Mouse (Mus musculus): ENCODE measurements around the gene Spaar. TPM values are rescaled to one million over a fixed set of nuclear protein-coding genes. Genes with fewer than 3 reads are reported as not detected.
A peak's percentile ranks its signal among the peaks of the same experiment; 100 is the strongest.

Spaar gene
- polyA plus RNA-seq, 1 experiment, result not detected

DNA sequence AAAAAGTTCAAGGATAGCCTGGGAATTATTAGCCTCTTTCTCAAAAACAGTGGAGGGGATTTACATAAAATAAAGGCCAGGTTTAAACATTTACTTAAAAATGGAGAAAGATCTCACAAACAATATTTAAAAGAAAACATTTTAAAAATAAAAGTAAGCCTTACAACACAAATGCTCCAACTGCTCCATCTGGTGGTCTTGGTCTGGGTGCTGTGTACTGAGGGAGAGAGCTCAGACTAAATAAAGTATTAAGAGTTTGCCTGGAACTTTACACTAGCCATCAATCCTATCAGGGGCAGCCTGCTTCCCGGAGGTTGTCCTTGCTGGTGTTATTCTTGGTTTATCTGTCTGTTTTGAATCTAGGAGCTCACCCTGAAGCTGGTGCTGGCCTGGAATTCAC is 13.3 kb downstream of the Spaar start:
- Histone ChIP-seq H3K4me3 (ENCODE audit: insufficient read depth, low read length) (no peak overlapping the region), H3K27ac (ENCODE audit: insufficient read depth, low read depth, low read length) (no peak overlapping the region), H3K4me1 (ENCODE audit: control insufficient read depth, insufficient read depth, low read length) (no peaks in the 10 kb centered on the region)
- no peak for TF ChIP-seq CTCF (IDR thresholded peaks at IDR 0.05; ENCODE audit: low read depth, low read length)
- TF ChIP-seq POLR2A (IDR thresholded peaks at IDR 0.05; ENCODE audit: borderline replicate concordance, low read depth, low read length), result no peak

- Histone ChIP-seq H3K27ac (ENCODE audit: insufficient read depth, low read depth, low read length) (no peak overlapping the region), H3K4me3 (ENCODE audit: insufficient read depth, low read length) (no peak overlapping the region), H3K4me1 (ENCODE audit: control insufficient read depth, insufficient read depth, low read length) (no peaks in the 10 kb centered on the region)
- TF ChIP-seq CTCF (IDR thresholded peaks at IDR 0.05; ENCODE audit: low read depth, low read length), result no peak
- TF ChIP-seq POLR2A (IDR thresholded peaks at IDR 0.05; ENCODE audit: borderline replicate concordance, low read depth, low read length), result no peak
Measured at GRCm38 (mm10) chr4:43745187-43745586, 15.4 kb downstream of the Spaar start.

DNA sequence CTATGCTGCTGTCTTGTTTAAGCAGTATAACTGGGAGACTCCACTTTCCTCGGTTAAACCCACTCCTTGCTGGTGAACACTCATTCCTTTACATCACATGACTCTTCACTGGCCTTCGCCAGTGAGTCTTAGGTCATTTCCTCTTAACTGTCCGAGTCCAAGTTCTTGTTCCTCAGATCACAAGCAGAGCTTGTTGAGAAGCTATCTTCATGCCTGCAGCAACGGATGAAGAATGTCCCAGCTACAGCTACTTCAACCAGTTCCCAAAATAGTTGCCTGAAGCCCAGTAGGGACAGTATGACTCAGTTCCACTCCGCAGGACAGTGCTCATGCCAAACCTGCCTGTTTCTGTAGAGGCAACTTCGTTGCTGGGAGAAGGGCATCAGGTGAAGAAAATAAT is 27.4 kb downstream of the Spaar start:
- Histone ChIP-seq H3K27ac (ENCODE audit: insufficient read depth, low read depth, low read length) (peak overlapping the region; percentile 91), H3K4me1 (ENCODE audit: control insufficient read depth, insufficient read depth, low read length) (peaks cover 22% of the 10 kb centered on the region), H3K4me3 (ENCODE audit: insufficient read depth, low read length) (no peak overlapping the region)
- TF ChIP-seq POLR2A (IDR thresholded peaks at IDR 0.05; ENCODE audit: borderline replicate concordance, low read depth, low read length) (no peak), CTCF (IDR thresholded peaks at IDR 0.05; ENCODE audit: low read depth, low read length) (no peak)

DNA sequence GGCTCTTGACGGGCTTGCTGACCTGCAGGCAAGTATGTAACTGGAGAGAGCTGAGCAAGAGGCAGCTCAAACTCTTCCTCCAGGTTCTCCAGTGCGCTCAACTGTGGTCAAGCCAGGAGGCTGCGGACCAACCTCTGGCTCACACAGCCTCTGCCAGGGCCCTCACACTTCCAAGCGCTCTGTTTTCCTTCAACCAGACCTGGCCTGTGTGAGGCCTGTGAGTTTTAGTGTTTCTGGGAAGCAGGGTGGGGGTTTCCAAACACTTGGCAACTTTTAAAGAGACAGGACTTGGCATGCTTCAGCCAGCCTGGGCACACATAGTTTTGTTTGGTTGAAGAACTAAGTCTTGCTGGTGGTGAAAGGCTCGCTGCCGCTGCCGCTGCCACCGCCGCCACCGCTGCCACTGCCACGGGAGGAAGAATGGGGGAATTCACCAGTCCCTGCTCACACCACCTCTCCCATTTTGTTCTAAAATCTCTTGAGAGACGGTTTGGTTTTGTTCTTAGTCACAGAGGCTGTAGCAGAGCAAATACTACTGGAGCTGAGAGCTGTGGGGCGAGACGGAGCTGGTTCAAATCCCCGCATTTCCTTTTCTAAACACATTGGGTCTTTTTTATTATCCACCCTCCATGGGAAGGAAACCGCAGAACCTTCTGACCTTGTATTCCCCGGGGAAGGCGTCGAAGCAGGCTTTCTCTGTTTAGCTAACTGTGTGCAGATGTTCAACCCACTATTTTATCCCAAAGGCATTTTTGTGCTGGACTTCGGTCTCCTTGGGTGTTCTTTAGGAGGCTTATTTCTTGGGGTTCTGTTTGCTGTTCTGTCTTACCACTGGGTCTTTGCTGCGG is 30.0 kb downstream of the Spaar start:
- Histone ChIP-seq H3K27ac (ENCODE audit: insufficient read depth, low read depth, low read length) (no peak overlapping the region), H3K4me3 (ENCODE audit: insufficient read depth, low read length) (no peak overlapping the region), H3K4me1 (ENCODE audit: control insufficient read depth, insufficient read depth, low read length) (peaks cover 22% of the 10 kb centered on the region)
- no peak for TF ChIP-seq CTCF (IDR thresholded peaks at IDR 0.05; ENCODE audit: low read depth, low read length)
- TF ChIP-seq POLR2A (IDR thresholded peaks at IDR 0.05; ENCODE audit: borderline replicate concordance, low read depth, low read length), result no peak

DNA sequence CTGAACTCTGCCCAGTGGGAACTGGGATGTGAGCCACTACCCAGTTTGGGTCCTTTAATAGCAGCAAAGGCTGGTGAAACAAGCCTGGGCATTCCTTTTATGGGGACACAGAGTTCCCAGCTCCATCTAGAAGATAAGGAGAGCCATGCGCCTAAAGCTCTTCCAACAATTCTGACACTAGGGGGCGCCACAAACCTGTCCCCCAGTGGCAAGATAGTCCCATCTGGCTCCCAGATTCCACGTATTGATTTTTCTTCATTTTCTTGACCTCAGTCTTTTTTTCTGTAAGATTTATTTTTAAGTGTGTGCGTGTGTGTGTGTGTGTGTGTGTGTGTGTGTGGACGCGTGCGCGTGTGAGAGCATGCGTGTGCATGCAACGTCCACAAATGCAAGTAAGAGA is 30.6 kb downstream of the Spaar start:
- no peak overlapping the region for H3K27ac ChIP-seq (ENCODE audit: insufficient read depth, low read depth, low read length)
- H3K4me1 ChIP-seq (ENCODE audit: control insufficient read depth, insufficient read depth, low read length), result peaks cover 22% of the 10 kb centered on the region
- H3K4me3 ChIP-seq (ENCODE audit: insufficient read depth, low read length), result no peak overlapping the region
- no peak for TF ChIP-seq POLR2A (IDR thresholded peaks at IDR 0.05; ENCODE audit: borderline replicate concordance, low read depth, low read length)
- peak; percentile 53 for TF ChIP-seq CTCF (IDR thresholded peaks at IDR 0.05; ENCODE audit: low read depth, low read length)

- TF ChIP-seq CTCF (IDR thresholded peaks at IDR 0.05; ENCODE audit: low read depth, low read length) (no peak), POLR2A (IDR thresholded peaks at IDR 0.05; ENCODE audit: borderline replicate concordance, low read depth, low read length) (no peak)
- no peak overlapping the region for H3K4me3 ChIP-seq (ENCODE audit: insufficient read depth, low read length)
Measured at GRCm38 (mm10) chr4:43761336-43761735, 31.5 kb downstream of the Spaar start.

DNA sequence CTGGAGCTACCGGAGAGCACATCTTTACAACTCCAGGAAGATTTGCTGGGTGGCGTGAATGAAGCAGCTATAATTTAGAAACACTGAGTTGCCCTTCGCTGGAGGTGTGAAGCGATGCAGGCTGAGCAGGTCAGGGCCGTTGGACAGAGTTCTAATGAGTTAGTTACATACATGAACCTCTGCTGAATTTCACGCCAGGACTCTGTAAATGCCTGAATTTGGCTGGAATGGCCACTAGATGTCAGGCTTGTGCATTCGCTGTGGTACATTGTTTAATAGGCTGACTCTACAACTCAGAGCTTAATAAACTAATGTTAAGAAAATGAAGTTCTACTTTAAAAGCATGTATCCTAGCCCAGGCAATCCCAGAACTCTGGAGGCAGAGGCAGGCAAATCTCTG is 33.6 kb downstream of the Spaar start:
- Histone ChIP-seq H3K4me3 (ENCODE audit: insufficient read depth, low read length) (no peak overlapping the region), H3K27ac (ENCODE audit: insufficient read depth, low read depth, low read length) (no peak overlapping the region), H3K4me1 (ENCODE audit: control insufficient read depth, insufficient read depth, low read length) (no peaks in the 10 kb centered on the region)
- TF ChIP-seq CTCF (IDR thresholded peaks at IDR 0.05; ENCODE audit: low read depth, low read length) (no peak), POLR2A (IDR thresholded peaks at IDR 0.05; ENCODE audit: borderline replicate concordance, low read depth, low read length) (no peak)

More at GRCm38 (mm10) chr4:43761336-43761735, 31.5 kb downstream of the Spaar start:
- Histone ChIP-seq H3K4me1 (ENCODE audit: control insufficient read depth, insufficient read depth, low read length) (peaks cover 16% of the 10 kb centered on the region), H3K27ac (ENCODE audit: insufficient read depth, low read depth, low read length) (no peak overlapping the region)

DNA sequence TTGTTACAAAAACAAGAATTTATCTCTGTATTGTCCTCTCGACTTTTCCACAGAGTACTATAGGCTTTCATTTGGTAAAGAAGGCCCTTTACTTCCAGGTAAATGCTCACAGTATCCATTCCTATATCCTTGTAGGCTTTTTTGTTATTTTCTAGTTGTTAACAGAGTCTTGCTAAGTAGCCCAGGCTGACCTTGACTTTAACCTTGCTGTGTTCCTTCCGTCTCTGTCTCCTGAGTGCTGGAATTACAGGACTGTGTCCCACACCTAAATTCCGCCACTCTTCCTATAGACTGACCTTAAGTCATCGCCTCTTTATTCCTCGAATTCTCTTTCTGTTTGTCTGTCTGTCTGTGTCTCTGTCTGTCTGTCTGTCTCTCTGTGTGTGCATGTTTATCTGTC is 38.5 kb downstream of the Spaar start:
- Histone ChIP-seq H3K4me3 (ENCODE audit: insufficient read depth, low read length) (no peak overlapping the region), H3K27ac (ENCODE audit: insufficient read depth, low read depth, low read length) (no peak overlapping the region), H3K4me1 (ENCODE audit: control insufficient read depth, insufficient read depth, low read length) (no peaks in the 10 kb centered on the region)
- TF ChIP-seq CTCF (IDR thresholded peaks at IDR 0.05; ENCODE audit: low read depth, low read length) (no peak), POLR2A (IDR thresholded peaks at IDR 0.05; ENCODE audit: borderline replicate concordance, low read depth, low read length) (no peak)

DNA sequence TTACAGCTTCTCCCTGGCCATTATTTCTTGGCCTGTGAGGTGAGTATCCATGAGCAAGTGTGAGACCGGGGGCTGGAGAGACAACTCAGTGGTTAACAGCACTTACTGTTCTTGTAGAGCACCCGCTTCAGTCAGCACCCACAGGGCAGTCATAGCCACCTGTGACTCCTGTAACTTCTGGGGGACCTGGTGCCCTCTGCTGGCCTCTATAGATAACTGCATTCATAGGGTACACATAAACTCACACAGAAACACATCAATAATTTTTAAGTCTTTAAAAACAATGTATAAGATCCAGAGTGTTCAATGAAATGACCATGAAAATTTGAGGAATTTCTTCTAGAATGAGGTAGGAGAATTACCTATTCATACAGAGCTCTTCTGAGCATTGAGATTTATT is 39.5 kb downstream of the Spaar start:
- Histone ChIP-seq H3K4me1 (ENCODE audit: control insufficient read depth, insufficient read depth, low read length) (no peaks in the 10 kb centered on the region), H3K4me3 (ENCODE audit: insufficient read depth, low read length) (no peak overlapping the region), H3K27ac (ENCODE audit: insufficient read depth, low read depth, low read length) (no peak overlapping the region)
- TF ChIP-seq POLR2A (IDR thresholded peaks at IDR 0.05; ENCODE audit: borderline replicate concordance, low read depth, low read length), result no peak
- no peak for TF ChIP-seq CTCF (IDR thresholded peaks at IDR 0.05; ENCODE audit: low read depth, low read length)

DNA sequence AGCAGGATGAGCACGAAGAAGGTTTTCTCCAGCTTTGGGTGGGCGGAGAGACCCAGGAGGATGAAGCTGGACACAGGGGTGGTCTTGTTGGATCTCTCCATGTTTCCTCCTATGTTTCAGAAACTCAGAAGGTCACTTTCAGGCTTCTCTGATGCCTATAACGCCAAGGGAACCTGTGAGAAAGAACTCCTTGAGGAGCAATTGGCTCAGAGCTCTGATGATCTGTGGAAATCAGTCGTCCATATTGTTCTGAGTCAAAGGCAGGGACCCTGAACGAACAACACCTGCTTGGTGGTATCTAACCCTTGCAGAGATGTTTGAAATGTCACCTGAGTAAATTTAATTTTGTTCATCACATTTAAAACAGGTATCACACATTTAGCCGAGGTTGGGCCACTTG is 41.1 kb downstream of the Spaar start, which contains the start of gene Olfr159:
Olfr159 (minus strand) TSS at position 101 of the 400 bp plus-strand sequence.
- H3K4me1 ChIP-seq (ENCODE audit: control insufficient read depth, insufficient read depth, low read length), result no peaks in the 10 kb centered on the region
- H3K27ac ChIP-seq (ENCODE audit: insufficient read depth, low read depth, low read length), result no peak within 1 kb of the TSS
- no peak within 1 kb of the TSS for H3K4me3 ChIP-seq (ENCODE audit: insufficient read depth, low read length)
- TF ChIP-seq CTCF (IDR thresholded peaks at IDR 0.05; ENCODE audit: low read depth, low read length), result no peak
- TF ChIP-seq POLR2A (IDR thresholded peaks at IDR 0.05; ENCODE audit: borderline replicate concordance, low read depth, low read length), result no peak
